Mouse (Mus musculus) liver, adult 2 months (tissue): ENCODE results near the gene Pik3c2b.

ENCODE experiments used
- CTCF ChIP-seq: fragments of 200-500 bp; IDR thresholded peaks from 2 replicates; pipeline ENCODE4 v1.5.1; 2011; ENCODE audit warnings: low read depth, low read length, control low read depth
- POLR2A ChIP-seq: fragments of 200-500 bp; IDR thresholded peaks from 2 replicates; pipeline ENCODE4 v1.6.1; 2011; ENCODE audit warnings: low read length, control low read depth; ENCODE audit not compliant: insufficient read depth; ENCODE audit errors: extremely low read depth

DNA sequence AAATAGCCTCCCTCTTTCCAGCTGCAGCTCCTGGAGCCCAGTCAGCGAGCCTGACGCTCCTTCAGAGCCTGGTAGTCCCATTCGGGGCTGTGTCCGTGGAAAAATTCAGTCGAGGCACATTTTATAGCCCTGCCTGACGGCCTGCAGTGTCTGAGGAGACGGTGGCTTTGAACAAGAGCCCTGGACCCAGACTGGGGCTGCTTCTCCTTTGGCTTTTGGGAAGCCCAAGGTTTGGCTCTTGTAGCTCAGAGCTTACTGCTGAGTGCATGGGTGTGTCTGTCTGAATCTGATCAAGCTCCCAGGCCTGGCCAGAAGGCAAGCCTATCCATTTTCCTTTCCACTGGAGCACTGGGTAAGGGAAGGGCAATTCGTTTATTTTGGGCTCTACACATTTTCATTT is 2.1 kb downstream of the Pik3c2b start:
- no peak for TF ChIP-seq CTCF
- TF ChIP-seq POLR2A, result no peak
